Mouse (Mus musculus): ENCODE measurements around the gene Banf2.

- TF ChIP-seq POLR2A (IDR thresholded peaks at IDR 0.05; ENCODE audit: borderline replicate concordance, control insufficient read depth, low read depth, low read length) = no peak
- no peak for TF ChIP-seq CTCF (IDR thresholded peaks at IDR 0.05; ENCODE audit: control insufficient read depth, insufficient read depth, low read length)
These were observed 24.9 kb downstream of the Banf2 start for GRCm38 (mm10) chr2:144057735-144058134.

Measured in bone marrow, adult 2 months (tissue).